Mouse (Mus musculus): ENCODE results near the gene Slc25a39. TPM values are rescaled to one million over a fixed set of nuclear protein-coding genes. Genes with fewer than 3 reads are reported as not detected.

Slc25a39 gene
- 337 and 360 TPM in 2 replicates for polyA plus RNA-seq (2015; fragmentation: Nextera tagmentation; extraction: Ambion mirVana)

DNA sequence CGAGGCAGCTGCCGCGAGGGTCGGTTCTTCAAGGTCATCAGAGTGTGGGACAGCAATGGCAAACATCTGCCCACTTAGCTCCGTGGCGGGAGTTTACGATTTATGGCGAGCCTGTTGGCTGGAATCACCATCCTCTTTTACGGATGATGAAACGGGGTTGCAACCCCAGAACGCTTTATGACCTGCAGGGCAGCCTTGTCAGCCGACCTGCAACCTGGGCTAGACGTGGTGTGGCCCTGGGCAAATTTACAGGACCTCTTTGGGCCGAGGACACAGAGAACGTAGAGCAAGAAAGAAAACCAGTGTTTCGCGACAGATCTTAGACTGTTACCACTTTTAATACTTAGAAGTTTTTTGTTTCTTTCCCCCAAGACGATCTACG, at the start of gene Slc25a39:
Slc25a39 (minus strand) TSS at position 113 of the 382 bp plus-strand sequence.
- peak within 1 kb of the TSS; percentile 98 for H3K27ac ChIP-seq (ENCODE audit: low read length)
- no peak for ATAC-seq (ENCODE audit: low FRiP score, low TSS enrichment)
- peak within 1 kb of the TSS; percentile 79 for H3K4me3 ChIP-seq (ENCODE audit: low read length)
- peak within 1 kb of the TSS; percentile 72 for H3K4me2 ChIP-seq (replicated peaks; ENCODE audit: low read depth, low read length)
- peak within 1 kb of the TSS; percentile 92 for H3K9ac ChIP-seq (replicated peaks; ENCODE audit: low read length)
- H3K4me1 ChIP-seq (ENCODE audit: insufficient read depth, low read length), result peaks cover 26% of the 10 kb centered on the region
- WGBS, result under 1% methylated on average over 19 of the region's 19 CpGs
- no peaks in the 10 kb centered on the region for H3K27me3 ChIP-seq (ENCODE audit: insufficient read depth, low read length)
- H3K36me3 ChIP-seq (ENCODE audit: insufficient read depth, low read length), result peaks cover 14% of the 10 kb centered on the region
- H3K9me3 ChIP-seq (ENCODE audit: low read length), result no peaks in the 10 kb centered on the region

- Histone ChIP-seq H3K4me1 (ENCODE audit: insufficient read depth, low read length) (peaks cover 17% of the 10 kb centered on the region), H3K36me3 (ENCODE audit: insufficient read depth, low read length) (no peaks in the 10 kb centered on the region), H3K4me3 (ENCODE audit: low read length) (peak overlapping the region; percentile 62), H3K9ac (replicated peaks; ENCODE audit: low read length) (peak overlapping the region; percentile 73), H3K9me3 (ENCODE audit: low read length) (no peaks in the 10 kb centered on the region), H3K4me2 (replicated peaks; ENCODE audit: low read depth, low read length) (peak overlapping the region; percentile 98), H3K27me3 (ENCODE audit: insufficient read depth, low read length) (no peaks in the 10 kb centered on the region), H3K27ac (ENCODE audit: low read length) (peak overlapping the region; percentile 90)
- ATAC-seq (ENCODE audit: low FRiP score, low TSS enrichment), result peak; percentile 92
- WGBS, result under 1% methylated on average over 35 of the region's 40 CpGs
Measured at GRCm38 (mm10) chr11:102455740-102456396, 48.1 kb upstream of the Slc25a39 start.

DNA sequence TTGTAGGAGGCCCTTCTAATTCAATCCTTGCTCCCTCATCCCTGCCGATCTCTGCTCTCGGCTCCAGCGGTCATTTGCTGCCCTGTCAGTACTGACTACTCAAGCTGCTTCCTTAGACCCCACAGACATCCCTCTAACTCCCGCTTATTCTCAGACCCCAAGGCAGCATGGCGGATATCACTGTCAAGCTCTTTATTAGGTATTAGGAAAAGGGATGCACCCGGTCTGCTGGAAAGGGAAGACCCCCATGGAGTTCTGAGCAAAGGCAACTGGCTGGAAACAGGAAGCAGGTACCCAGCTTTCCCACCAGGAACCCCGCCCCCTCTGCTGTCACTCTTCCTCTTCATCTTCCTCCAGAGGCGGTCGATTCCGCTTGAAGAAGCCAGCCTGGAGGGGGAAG, 45.4 kb upstream of the Slc25a39 start:
- H3K4me1 ChIP-seq (ENCODE audit: insufficient read depth, low read length), result peaks cover 28% of the 10 kb centered on the region
- ATAC-seq (ENCODE audit: low FRiP score, low TSS enrichment), result no peak
- H3K4me3 ChIP-seq (ENCODE audit: low read length), result no peak overlapping the region
- H3K27ac ChIP-seq (ENCODE audit: low read length), result no peak overlapping the region
- no peaks in the 10 kb centered on the region for H3K27me3 ChIP-seq (ENCODE audit: insufficient read depth, low read length)
- 16% methylated on average over 10 of the region's 10 CpGs for WGBS
- H3K9ac ChIP-seq (replicated peaks; ENCODE audit: low read length), result no peak overlapping the region
- H3K4me2 ChIP-seq (replicated peaks; ENCODE audit: low read depth, low read length), result no peak overlapping the region
- H3K9me3 ChIP-seq (ENCODE audit: low read length), result no peaks in the 10 kb centered on the region
- H3K36me3 ChIP-seq (ENCODE audit: insufficient read depth, low read length), result no peaks in the 10 kb centered on the region

DNA sequence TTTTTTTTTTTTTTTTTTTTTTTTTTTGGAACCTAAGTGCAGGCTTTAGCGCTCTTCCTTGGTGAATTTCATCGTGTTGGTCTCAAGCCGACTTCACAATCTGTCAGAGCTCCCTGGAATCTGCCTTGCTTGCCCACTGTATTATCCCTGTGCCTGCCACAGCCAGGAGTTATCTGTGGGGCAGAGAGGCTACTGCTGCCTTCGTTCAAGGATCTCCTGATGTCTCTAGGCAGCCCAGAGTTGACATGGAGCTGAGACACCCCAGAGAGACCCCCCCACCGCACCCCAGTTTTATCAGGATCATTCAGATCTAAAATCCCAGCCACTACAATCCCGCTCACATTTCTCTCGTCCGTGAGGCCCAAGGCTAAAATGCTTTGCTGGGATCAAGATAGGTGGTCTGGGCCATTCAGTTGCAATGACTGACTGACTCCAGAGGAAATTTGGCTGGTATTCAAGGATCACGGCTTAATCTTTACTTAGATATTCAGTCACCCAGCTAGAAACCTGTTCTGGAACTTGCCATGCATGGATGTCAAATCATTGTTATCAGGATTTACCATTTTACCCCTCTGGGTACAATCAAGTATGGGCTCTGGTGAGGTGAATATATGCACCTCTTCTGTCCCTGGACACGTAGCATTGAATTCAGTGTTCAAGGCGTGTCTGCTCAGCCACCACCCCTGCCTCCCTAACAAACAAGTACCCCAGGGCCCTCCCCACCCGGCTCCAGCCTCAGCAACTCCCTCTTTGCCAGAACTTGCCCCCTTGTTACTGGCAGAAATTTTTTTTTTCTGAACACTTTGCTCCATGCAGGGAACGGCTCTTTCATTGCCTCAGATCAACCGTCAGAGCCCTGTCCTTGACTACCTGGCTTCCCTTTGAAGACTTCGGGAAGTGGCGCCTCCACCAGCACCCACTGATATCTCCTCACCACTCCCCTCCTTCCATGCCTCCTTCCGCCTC, 41.6 kb upstream of the Slc25a39 start:
- peaks cover 43% of the 10 kb centered on the region for H3K4me1 ChIP-seq (ENCODE audit: insufficient read depth, low read length)
- ATAC-seq (ENCODE audit: low FRiP score, low TSS enrichment), result no peak
- no peaks in the 10 kb centered on the region for H3K36me3 ChIP-seq (ENCODE audit: insufficient read depth, low read length)
- no peaks in the 10 kb centered on the region for H3K9me3 ChIP-seq (ENCODE audit: low read length)
- 42% methylated on average over 17 of the region's 17 CpGs for WGBS
- no peaks in the 10 kb centered on the region for H3K27me3 ChIP-seq (ENCODE audit: insufficient read depth, low read length)
- no peak overlapping the region for H3K4me3 ChIP-seq (ENCODE audit: low read length)
- H3K9ac ChIP-seq (replicated peaks; ENCODE audit: low read length), result no peak overlapping the region
- peak overlapping the region; percentile 91 for H3K27ac ChIP-seq (ENCODE audit: low read length)
- H3K4me2 ChIP-seq (replicated peaks; ENCODE audit: low read depth, low read length), result 0 out of 2 replicates have a peak overlapping the region, but pooled peaks have one; percentile 1

GRCm38 (mm10) chr11:102448327-102448726, 40.6 kb upstream of the Slc25a39 start:
- H3K4me2 ChIP-seq (replicated peaks; ENCODE audit: low read depth, low read length), result no peak overlapping the region; the same call in 1 of the 2 replicates
- no peak overlapping the region for H3K4me3 ChIP-seq (ENCODE audit: low read length)
- H3K27ac ChIP-seq (ENCODE audit: low read length), result peak overlapping the region; percentile 91
- no peaks in the 10 kb centered on the region for H3K27me3 ChIP-seq (ENCODE audit: insufficient read depth, low read length)
- peaks cover 42% of the 10 kb centered on the region for H3K4me1 ChIP-seq (ENCODE audit: insufficient read depth, low read length)
- no peaks in the 10 kb centered on the region for H3K9me3 ChIP-seq (ENCODE audit: low read length)
- no peak overlapping the region for H3K9ac ChIP-seq (replicated peaks; ENCODE audit: low read length)
- WGBS, result 14% methylated on average over 8 of the region's 8 CpGs
- ATAC-seq (ENCODE audit: low FRiP score, low TSS enrichment), result no peak
- H3K36me3 ChIP-seq (ENCODE audit: insufficient read depth, low read length), result no peaks in the 10 kb centered on the region

DNA sequence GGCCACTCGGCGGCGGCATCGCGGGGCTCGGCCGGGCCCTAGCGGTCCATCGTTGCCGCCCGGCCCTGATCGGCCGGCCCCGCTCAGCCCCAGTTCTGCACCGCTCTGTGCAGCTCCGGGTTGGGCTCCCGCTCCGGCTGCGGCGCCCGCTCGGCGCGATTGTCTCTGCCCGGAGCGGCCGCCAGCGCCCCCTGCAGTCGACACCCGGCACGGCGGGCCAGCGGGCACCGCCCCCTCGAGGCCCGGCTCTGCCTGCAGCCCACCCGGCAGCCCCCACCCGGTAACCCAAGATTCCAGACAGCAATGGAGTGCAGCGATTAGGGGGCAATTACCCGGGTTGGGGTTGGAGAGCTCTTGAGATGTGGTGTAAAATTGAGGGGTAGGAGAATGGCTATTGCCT, 39.8 kb upstream of the Slc25a39 start, which contains the start of gene Fam171a2:
Fam171a2 (minus strand) TSS at position 186 of the 400 bp plus-strand sequence.
- peak within 1 kb of the TSS; percentile 91 for H3K27ac ChIP-seq (ENCODE audit: low read length)
- H3K36me3 ChIP-seq (ENCODE audit: insufficient read depth, low read length), result peaks cover 5% of the 10 kb centered on the region; the same call in 1 of the 2 replicates
- under 1% methylated on average over 38 of the region's 40 CpGs for WGBS
- H3K4me2 ChIP-seq (replicated peaks; ENCODE audit: low read depth, low read length), result peak within 1 kb of the TSS; percentile 80
- no peaks in the 10 kb centered on the region for H3K9me3 ChIP-seq (ENCODE audit: low read length)
- peak within 1 kb of the TSS; percentile 89 for H3K4me3 ChIP-seq (ENCODE audit: low read length)
- ATAC-seq (ENCODE audit: low FRiP score, low TSS enrichment), result peak; percentile 75
- H3K9ac ChIP-seq (replicated peaks; ENCODE audit: low read length), result peak within 1 kb of the TSS; percentile 98
- no peaks in the 10 kb centered on the region for H3K27me3 ChIP-seq (ENCODE audit: insufficient read depth, low read length)
- H3K4me1 ChIP-seq (ENCODE audit: insufficient read depth, low read length), result peaks cover 37% of the 10 kb centered on the region

GRCm38 (mm10) chr11:102446581-102447461, 39.1 kb upstream of the Slc25a39 start:
- H3K36me3 ChIP-seq (ENCODE audit: insufficient read depth, low read length), result peaks cover 10% of the 10 kb centered on the region
- peaks cover 37% of the 10 kb centered on the region for H3K4me1 ChIP-seq (ENCODE audit: insufficient read depth, low read length)
- ATAC-seq (ENCODE audit: low FRiP score, low TSS enrichment), result peak; percentile 42

DNA sequence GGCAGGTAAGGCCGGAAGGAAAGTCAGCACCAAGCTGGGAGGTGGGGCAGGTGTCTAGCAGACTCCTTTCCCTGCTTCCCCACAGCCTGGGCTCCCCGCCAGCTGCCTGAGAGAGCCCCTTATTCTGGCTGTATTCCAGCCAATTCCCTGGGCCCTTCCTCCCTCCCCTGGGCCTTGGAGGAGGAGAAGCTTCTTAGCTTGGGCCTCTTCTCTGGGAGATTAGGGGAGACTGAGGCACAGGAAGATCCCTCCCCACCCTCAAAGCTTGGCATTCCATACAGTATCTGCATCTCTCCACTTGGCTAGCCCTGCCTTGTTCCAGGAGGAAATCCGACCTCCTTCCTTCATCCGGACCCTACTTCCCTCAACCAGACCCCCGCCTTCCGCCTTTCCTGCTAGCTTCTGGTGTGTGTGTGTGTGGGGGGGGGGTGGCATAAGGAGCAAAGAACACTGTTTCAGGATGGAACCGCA, 38.2 kb upstream of the Slc25a39 start:
- peaks cover 37% of the 10 kb centered on the region for H3K4me1 ChIP-seq (ENCODE audit: insufficient read depth, low read length)
- peaks cover 18% of the 10 kb centered on the region for H3K36me3 ChIP-seq (ENCODE audit: insufficient read depth, low read length)
- peak overlapping the region; percentile 89 for H3K4me3 ChIP-seq (ENCODE audit: low read length)
- 9% methylated on average over 7 of the region's 7 CpGs for WGBS
- H3K9ac ChIP-seq (replicated peaks; ENCODE audit: low read length), result peak overlapping the region; percentile 98
- peak overlapping the region; percentile 91 for H3K27ac ChIP-seq (ENCODE audit: low read length)
- no peaks in the 10 kb centered on the region for H3K9me3 ChIP-seq (ENCODE audit: low read length)
- H3K4me2 ChIP-seq (replicated peaks; ENCODE audit: low read depth, low read length), result peak overlapping the region; percentile 80
- ATAC-seq (ENCODE audit: low FRiP score, low TSS enrichment), result peak; percentile 27; the same call in 1 of the 2 replicates
- H3K27me3 ChIP-seq (ENCODE audit: insufficient read depth, low read length), result no peaks in the 10 kb centered on the region

More at GRCm38 (mm10) chr11:102446581-102447461, 39.1 kb upstream of the Slc25a39 start:
- Histone ChIP-seq H3K9ac (replicated peaks; ENCODE audit: low read length) (peak overlapping the region; percentile 98), H3K27ac (ENCODE audit: low read length) (peak overlapping the region; percentile 91), H3K9me3 (ENCODE audit: low read length) (no peaks in the 10 kb centered on the region), H3K27me3 (ENCODE audit: insufficient read depth, low read length) (no peaks in the 10 kb centered on the region), H3K4me3 (ENCODE audit: low read length) (peak overlapping the region; percentile 89), H3K4me2 (replicated peaks; ENCODE audit: low read depth, low read length) (peak overlapping the region; percentile 80)
- WGBS, result under 1% methylated on average over 49 of the region's 49 CpGs
